Mouse (Mus musculus) layer of hippocampus, adult 2 months (tissue): ENCODE measurements around the gene Igdcc4. TPM values are rescaled to one million over a fixed set of nuclear protein-coding genes. Genes with fewer than 3 reads are reported as not detected.
A peak's percentile ranks its signal among the peaks of the same experiment; 100 is the strongest.

ENCODE experiments used
- DNase-seq, 2 experiments: peaks; one replicate each; pipeline ENCODE4 v3.0.0; 2022; ENCODE audit warnings: low spot score in 2 of 2
- H3K27ac ChIP-seq: fragments of 200-600 bp; 2 replicates; pipeline ENCODE4 v1.8.1; 2022
- H3K4me3 ChIP-seq: fragments of 200-600 bp; 2 replicates; pipeline ENCODE4 v1.8.1; 2022; ENCODE audit warnings: mild to moderate bottlenecking
- CTCF ChIP-seq: fragments of 200-600 bp; conservative IDR thresholded peaks from 2 replicates; pipeline ENCODE4 v1.8.1; 2022; ENCODE audit warnings: antibody characterized with exemption, mild to moderate bottlenecking, moderate library complexity
- total RNA-seq, 2 experiments: library from RNA; stranded (reverse); gene quantifications; 2 replicates each; pipeline ENCODE4 v1.2.3; 2021

Igdcc4 gene
- total RNA-seq, 2 experiments from 2014 or later: 34.7 to 38.8 TPM

- H3K27ac ChIP-seq: no peak overlapping the region
- TF ChIP-seq CTCF: no peak
- no peak overlapping the region for H3K4me3 ChIP-seq
- DNase-seq: no peak
Observed at GRCm38 (mm10) chr9:65148507-65148906, 47.2 kb downstream of the Igdcc4 start.

- DNase-seq: no peak
- H3K4me3 ChIP-seq: no peak overlapping the region
- no peak for TF ChIP-seq CTCF
- H3K27ac ChIP-seq: peak overlapping the region; percentile 81
Observed at GRCm38 (mm10) chr9:65152711-65153330, 51.5 kb downstream of the Igdcc4 start.

- H3K4me3 ChIP-seq: no peak overlapping the region
- no peak for TF ChIP-seq CTCF
- no peak for DNase-seq
- peak overlapping the region; percentile 81 for H3K27ac ChIP-seq
Observed at GRCm38 (mm10) chr9:65153331-65153711, 52.0 kb downstream of the Igdcc4 start.

- H3K27ac ChIP-seq: no peak overlapping the region
- TF ChIP-seq CTCF: no peak
- H3K4me3 ChIP-seq: no peak overlapping the region
- DNase-seq: no peak
Observed at GRCm38 (mm10) chr9:65154692-65155455, 53.6 kb downstream of the Igdcc4 start.

GRCm38 (mm10) chr9:65156604-65157003 is 55.3 kb downstream of the Igdcc4 start:
- no peak for DNase-seq
- Histone ChIP-seq H3K4me3 (no peak overlapping the region), H3K27ac (no peak overlapping the region)
- no peak for TF ChIP-seq CTCF

- no peak for TF ChIP-seq CTCF
- Histone ChIP-seq H3K27ac (no peak overlapping the region), H3K4me3 (no peak overlapping the region)
- DNase-seq: no peak
Observed at GRCm38 (mm10) chr9:65157631-65158030, 56.3 kb downstream of the Igdcc4 start.

- TF ChIP-seq CTCF: no peak
- H3K27ac ChIP-seq: no peak overlapping the region
- DNase-seq: no peak
- H3K4me3 ChIP-seq: no peak overlapping the region
Observed at GRCm38 (mm10) chr9:65161188-65161587, 59.9 kb downstream of the Igdcc4 start.

GRCm38 (mm10) chr9:65161881-65162280 is 60.6 kb downstream of the Igdcc4 start:
- no peak for TF ChIP-seq CTCF
- Histone ChIP-seq H3K4me3 (no peak overlapping the region), H3K27ac (0 out of 2 replicates have a peak overlapping the region, but pooled peaks have one; percentile 53)
- no peak for DNase-seq

GRCm38 (mm10) chr9:65162711-65163639 is 61.7 kb downstream of the Igdcc4 start:
- Histone ChIP-seq H3K27ac (peak overlapping the region; percentile 53), H3K4me3 (peak overlapping the region; percentile 58)
- DNase-seq: peak in 1 of 2 experiments; percentile 35
- TF ChIP-seq CTCF: no peak

GRCm38 (mm10) chr9:65164870-65165269 is 63.6 kb downstream of the Igdcc4 start:
- peak; percentile 79 for TF ChIP-seq CTCF
- Histone ChIP-seq H3K27ac (no peak overlapping the region), H3K4me3 (no peak overlapping the region)
- no peak for DNase-seq

GRCm38 (mm10) chr9:65166386-65166785 is 65.1 kb downstream of the Igdcc4 start:
- Histone ChIP-seq H3K27ac (no peak overlapping the region), H3K4me3 (no peak overlapping the region)
- no peak for DNase-seq
- no peak for TF ChIP-seq CTCF

- no peak for DNase-seq
- Histone ChIP-seq H3K27ac (no peak overlapping the region), H3K4me3 (no peak overlapping the region)
- no peak for TF ChIP-seq CTCF
Observed at GRCm38 (mm10) chr9:65168534-65168933, 67.2 kb downstream of the Igdcc4 start.

GRCm38 (mm10) chr9:65168952-65169351 is 67.7 kb downstream of the Igdcc4 start:
- no peak for TF ChIP-seq CTCF
- no peak for DNase-seq
- Histone ChIP-seq H3K27ac (no peak overlapping the region), H3K4me3 (no peak overlapping the region)
